Mouse (Mus musculus) megakaryocyte progenitor cell, adult 5-6 weeks (primary cell): ENCODE measurements around the gene Car4. TPM values are rescaled to one million over a fixed set of nuclear protein-coding genes. Genes with fewer than 3 reads are reported as not detected.

Experiments
- ATAC-seq: replicated peaks from 2 replicates; pipeline ENCODE4 v1.8.0; 2016; ENCODE audit warnings: mild to moderate bottlenecking, moderate TSS enrichment, inconsistent platforms; ENCODE audit not compliant: poor library complexity
- total RNA-seq, 2 experiments: library from RNA; stranded (forward) in 1 of 2; stranded (reverse) in 1 of 2; fragments of 157-497, 149-512 nt in 1 of 2; fragments of 200-1000 nt in 1 of 2; gene quantifications; 2 replicates each; pipeline versions ENCODE4 v1.2.3 to v1.2.4; 2015 to 2017

Car4 gene
- total RNA-seq, 2 experiments from 2014 or later = not detected

DNA sequence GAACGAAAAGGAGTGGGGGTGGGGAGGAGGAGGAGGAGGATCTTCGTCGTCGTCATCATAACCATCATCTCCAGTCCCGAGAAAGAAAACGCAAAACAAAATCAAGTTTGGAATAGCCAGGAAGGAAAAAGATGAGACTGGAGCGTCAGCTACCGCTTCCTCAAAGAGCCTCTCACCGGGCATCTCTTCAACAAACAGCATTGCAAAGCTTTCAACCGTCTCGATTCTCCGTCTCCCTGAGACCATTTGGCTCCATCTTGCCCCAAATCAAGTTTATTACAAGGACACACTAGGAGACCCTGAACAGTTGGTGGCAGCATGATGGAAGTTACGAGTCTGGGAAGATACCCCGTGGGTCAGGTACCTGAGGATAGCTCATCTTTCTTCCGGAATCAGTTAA, 415 bp upstream of the Car4 start:
- no peak for ATAC-seq

DNA sequence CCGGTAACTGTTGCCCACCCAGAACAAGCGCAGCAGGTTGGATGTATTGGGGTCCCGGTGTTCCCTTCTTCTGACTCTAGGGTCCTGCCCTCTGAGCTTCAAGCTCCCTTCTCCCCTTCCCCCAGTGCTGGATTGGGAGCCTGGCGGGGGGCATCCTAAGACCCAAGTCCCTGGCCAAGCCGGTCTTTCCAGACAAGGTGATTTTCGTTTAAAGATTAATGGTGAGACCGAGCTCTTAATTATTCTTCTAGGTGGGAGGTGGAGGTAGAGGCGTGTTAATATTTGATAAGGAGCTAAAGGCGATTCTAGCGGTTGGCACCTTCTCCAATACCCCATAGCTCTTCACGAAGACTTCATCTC, 665 bp downstream of the Car4 start:
- no peak for ATAC-seq

- ATAC-seq = no peak
These were observed 1.6 kb downstream of the Car4 start for GRCm38 (mm10) chr11:84959181-84959580.

GRCm38 (mm10) chr11:84959701-84960181, 2.2 kb downstream of the Car4 start:
- ATAC-seq = no peak

GRCm38 (mm10) chr11:84960291-84960690, 2.7 kb downstream of the Car4 start:
- no peak for ATAC-seq

DNA sequence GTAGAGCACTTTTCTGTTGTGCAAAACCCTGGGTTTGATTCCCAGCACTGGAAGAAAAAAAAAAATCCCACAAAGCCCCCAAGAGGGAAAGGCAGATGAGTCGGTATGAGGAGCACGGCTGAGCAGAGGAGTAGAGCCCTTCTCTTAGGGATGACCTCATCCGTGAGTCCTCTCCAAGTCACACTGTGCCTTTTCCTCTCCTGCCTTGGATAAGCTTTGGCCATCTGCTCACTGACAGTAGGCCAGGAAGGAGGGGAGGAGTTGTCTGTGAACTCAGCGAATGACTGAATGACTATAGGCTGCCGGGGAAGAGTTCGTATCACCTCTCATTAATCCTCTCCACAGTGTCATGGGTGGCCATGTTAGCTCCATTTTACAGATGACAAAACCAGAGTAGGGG, 3.2 kb downstream of the Car4 start:
- no peak for ATAC-seq

- ATAC-seq = no peak
These were observed 4.0 kb downstream of the Car4 start for GRCm38 (mm10) chr11:84961571-84961970.

- no peak for ATAC-seq
These were observed 5.0 kb downstream of the Car4 start for GRCm38 (mm10) chr11:84962536-84962935.

DNA sequence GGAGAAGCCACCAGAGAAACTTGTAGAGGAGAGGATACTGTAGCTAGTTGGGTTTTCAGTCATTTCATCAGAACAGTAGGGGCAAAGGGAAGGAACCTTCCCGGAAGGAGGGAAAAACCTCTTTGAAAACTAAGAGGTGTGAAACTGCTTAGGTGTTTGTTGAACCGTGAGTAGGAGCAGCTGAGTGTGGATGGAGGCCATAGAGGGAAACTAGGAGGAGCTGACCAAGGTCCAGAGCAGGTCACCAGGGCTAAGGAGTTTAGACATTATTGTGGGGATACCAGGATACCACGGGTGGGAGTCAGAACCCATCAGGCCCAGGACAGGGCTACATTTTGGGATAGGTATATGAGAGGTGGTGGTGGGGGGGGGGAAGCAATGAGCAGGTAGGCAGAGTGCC, 6.0 kb downstream of the Car4 start:
- ATAC-seq = no peak

DNA sequence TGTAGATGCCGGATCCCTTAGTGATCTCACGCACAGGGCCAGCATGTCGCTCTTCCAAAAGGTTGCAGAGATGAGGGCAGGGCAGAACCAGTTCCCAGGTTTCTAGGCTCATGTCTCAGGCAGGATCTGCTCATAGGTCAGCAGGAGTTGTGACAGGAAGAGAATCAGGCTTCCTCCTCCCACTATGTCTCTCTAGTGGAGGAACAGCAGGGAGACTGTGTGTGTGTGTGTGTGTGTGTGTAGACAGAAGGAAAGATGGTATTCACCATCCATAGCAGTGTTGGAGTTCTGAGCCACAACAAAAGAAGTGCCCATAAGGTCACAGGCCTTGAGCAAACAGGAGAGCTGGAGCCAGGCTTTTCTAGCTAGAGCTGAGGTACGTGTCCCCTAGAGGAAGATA, 9.1 kb downstream of the Car4 start:
- no peak for ATAC-seq

GRCm38 (mm10) chr11:84967113-84967512, 9.5 kb downstream of the Car4 start:
- ATAC-seq = no peak

GRCm38 (mm10) chr11:84968309-84968708, 10.7 kb downstream of the Car4 start:
- no peak for ATAC-seq

DNA sequence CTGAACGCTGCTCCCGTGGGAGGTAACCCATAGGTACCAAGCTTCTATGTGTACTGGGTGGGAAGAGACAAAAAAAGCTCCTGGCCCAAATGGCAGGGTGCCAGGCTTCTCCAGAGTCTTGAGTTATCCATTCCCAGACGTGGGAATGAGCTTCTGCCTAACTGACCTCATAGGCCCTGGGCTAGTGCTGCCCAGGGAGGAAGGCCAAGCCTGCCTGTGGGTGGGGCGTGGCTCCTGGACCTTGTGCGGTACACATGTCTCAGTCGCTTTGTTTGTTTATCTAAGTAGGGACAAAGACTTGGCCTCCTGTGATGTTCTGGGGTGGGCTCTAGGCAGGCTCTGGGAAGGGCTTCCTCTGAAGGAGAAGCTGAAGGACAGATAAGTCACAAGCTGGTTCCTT, 11.2 kb downstream of the Car4 start:
- no peak for ATAC-seq

- no peak for ATAC-seq
These were observed 14.5 kb downstream of the Car4 start for GRCm38 (mm10) chr11:84972067-84972466.

GRCm38 (mm10) chr11:84973661-84974060, 16.1 kb downstream of the Car4 start:
- no peak for ATAC-seq

- no peak for ATAC-seq
These were observed 17.0 kb downstream of the Car4 start for GRCm38 (mm10) chr11:84974582-84974981.

DNA sequence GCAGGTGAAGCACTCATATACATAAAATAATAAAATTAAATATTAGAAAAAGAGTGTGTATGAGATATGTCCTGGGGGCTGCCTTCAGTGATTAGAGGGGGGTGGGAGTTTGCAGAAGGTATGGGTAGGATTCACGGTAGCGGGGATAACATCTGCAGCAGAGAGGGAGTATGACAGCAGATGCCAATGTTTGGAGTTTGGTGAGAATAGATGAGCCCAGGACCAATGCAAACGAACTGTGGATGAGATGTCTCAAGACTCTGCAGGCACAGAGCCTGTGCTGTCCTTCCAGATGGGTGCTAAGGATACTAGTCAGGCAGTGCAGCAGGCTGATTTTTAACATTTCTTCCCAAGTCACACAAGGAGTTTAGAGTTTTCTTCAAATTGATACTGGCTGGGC, 19.1 kb downstream of the Car4 start:
- no peak for ATAC-seq

GRCm38 (mm10) chr11:84977385-84977952, 19.9 kb downstream of the Car4 start:
- no peak for ATAC-seq

- peak; percentile 64; the same call in 1 of the 2 replicates for ATAC-seq
These were observed 20.5 kb downstream of the Car4 start for GRCm38 (mm10) chr11:84978113-84978512.

DNA sequence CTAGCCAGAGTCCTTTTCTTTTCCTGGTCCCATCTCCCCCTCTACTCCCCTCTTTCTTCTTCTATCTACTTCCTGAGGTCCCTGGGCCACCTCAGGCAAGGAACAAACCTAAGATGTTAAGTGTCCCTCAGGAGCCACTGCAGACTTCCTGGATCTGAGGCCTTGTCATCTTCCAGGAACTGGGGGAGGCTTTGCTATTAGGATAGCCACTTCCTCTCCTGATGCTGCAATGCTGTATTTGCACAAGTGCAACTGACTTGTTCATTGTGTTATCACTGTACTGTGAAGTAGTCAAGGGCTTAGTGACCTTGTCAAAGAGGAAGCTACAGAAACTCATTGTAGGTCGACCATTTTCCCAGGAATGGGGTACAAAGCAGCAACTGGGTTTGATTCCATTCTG, 21.8 kb downstream of the Car4 start:
- ATAC-seq = peak; percentile 92

GRCm38 (mm10) chr11:84980697-84981096, 23.1 kb downstream of the Car4 start:
- ATAC-seq = no peak

DNA sequence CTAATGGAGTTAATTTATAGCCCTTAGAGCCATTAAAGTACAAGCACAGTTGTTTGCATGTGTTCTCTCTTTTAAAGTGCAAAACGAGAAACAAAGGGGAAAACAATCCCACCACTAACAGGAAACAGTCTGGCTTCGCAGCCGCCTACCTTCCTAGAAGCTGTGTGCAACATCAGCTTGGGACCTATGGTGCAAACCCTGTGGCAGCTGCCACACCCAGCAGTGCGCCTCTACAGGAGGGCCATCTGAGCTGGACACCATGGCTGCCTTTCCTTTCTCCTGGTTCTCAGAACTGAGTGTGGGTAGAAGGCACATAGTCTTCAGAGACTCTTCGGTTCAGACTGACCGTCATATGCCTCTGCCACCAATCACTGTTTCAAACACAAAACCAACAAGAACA, 27.8 kb downstream of the Car4 start:
- no peak for ATAC-seq

- no peak for ATAC-seq
These were observed 30.8 kb downstream of the Car4 start for GRCm38 (mm10) chr11:84988341-84988919.
